Mouse (Mus musculus) bone marrow, adult 2 months (tissue): ENCODE measurements around the gene Actr6.

Experiments used
- CTCF ChIP-seq: fragments of 200-500 bp; IDR thresholded peaks from 2 replicates; pipeline ENCODE4 v1.5.1; 2011; ENCODE audit warnings: low read length, control low read depth; ENCODE audit not compliant: control insufficient read depth, insufficient read depth
- POLR2A ChIP-seq: fragments of 200-500 bp; IDR thresholded peaks from 2 replicates; pipeline ENCODE4 v1.6.1; 2011; ENCODE audit warnings: low read depth, mild to moderate bottlenecking, control low read depth, low read length, borderline replicate concordance; ENCODE audit not compliant: control insufficient read depth

DNA sequence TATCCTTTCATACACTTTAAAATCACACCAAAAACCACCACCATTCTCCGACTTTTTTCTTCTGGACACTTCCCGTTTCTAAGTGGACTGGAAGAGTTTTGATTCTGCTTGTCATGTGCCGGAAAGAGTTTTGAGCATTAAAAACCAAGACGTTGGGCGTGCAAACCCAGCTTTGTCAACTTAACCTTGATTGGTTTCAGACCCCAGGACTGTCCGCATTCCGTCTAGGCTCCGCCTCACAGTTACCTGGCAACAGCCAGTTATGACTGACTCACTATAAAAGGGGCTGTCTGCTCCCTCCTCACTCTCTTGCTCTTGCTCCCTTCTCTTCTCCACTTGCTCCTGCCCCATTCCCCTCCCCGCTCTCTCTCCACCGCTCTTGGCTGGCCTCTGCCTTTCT, 23.4 kb downstream of the Actr6 start:
- TF ChIP-seq CTCF (no peak), POLR2A (no peak)
